Mouse (Mus musculus) kidney, embryonic 15.5 days (tissue): Measurements from ENCODE around the gene Olfr630. TPM values are rescaled to one million over a fixed set of nuclear protein-coding genes. Genes with fewer than 3 reads are reported as not detected.
"Not testable (repeated sequence)": the region's sequence is repeated elsewhere in the genome, so short reads cannot be mapped to it uniquely, and the experiment has no call there.

Experiments used
- ATAC-seq: fragments of 200-750 bp; cut with Nextera tagmentation; replicated peaks from 2 replicates; pipeline ENCODE4 v1.8.0; 2017; ENCODE audit warnings: moderate TSS enrichment; ENCODE audit not compliant: low FRiP score
- H3K27ac ChIP-seq: fragments of 300-500 bp; sonication (generic); 2 replicates; pipeline ENCODE4 v1.5.1; 2015; ENCODE audit warnings: mild to moderate bottlenecking, inconsistent platforms
- H3K27me3 ChIP-seq: fragments of 300-500 bp; sonication (generic); 2 replicates; pipeline ENCODE4 v1.6.1; 2015; ENCODE audit warnings: inconsistent platforms
- H3K36me3 ChIP-seq: fragments of 300-500 bp; sonication (generic); 2 replicates; pipeline ENCODE4 v1.6.1; 2015; ENCODE audit warnings: inconsistent platforms
- H3K4me1 ChIP-seq: fragments of 300-500 bp; sonication (generic); 2 replicates; pipeline ENCODE4 v1.6.1; 2015; ENCODE audit warnings: inconsistent platforms
- H3K4me2 ChIP-seq: fragments of 300-500 bp; sonication (generic); 2 replicates; pipeline ENCODE4 v1.6.1; 2015; ENCODE audit warnings: moderate library complexity, mild to moderate bottlenecking, inconsistent platforms
- H3K4me3 ChIP-seq: fragments of 300-500 bp; sonication (generic); replicated peaks from 2 replicates; pipeline ENCODE4 v1.5.1; 2015; ENCODE audit warnings: mild to moderate bottlenecking, inconsistent platforms
- H3K9ac ChIP-seq: fragments of 300-500 bp; sonication (generic); 2 replicates; pipeline ENCODE4 v1.6.1; 2015; ENCODE audit warnings: mild to moderate bottlenecking, inconsistent platforms
- H3K9me3 ChIP-seq: fragments of 300-500 bp; sonication (generic); replicated peaks from 2 replicates; pipeline ENCODE4 v1.6.1; 2016; ENCODE audit warnings: inconsistent platforms
- WGBS: fragments of 180-500 bp; shearing (Covaris S2); methylation state at CpG from one replicate; pipeline ENCODE4 v1.1.7; 2015; ENCODE audit warnings: mixed read lengths; 5-methylcytosine and 5-hydroxymethylcytosine counted together
- polyA plus RNA-seq: library from polyadenylated mRNA; unstranded; fragments of >200 nt; fragmentation: Nextera tagmentation; extraction: Ambion mirVana; gene quantifications from 2 replicates; pipeline ENCODE4 v1.2.1, GENCODE M21; 2015

Olfr630 gene
- polyA plus RNA-seq = not detected in 2 replicates

DNA sequence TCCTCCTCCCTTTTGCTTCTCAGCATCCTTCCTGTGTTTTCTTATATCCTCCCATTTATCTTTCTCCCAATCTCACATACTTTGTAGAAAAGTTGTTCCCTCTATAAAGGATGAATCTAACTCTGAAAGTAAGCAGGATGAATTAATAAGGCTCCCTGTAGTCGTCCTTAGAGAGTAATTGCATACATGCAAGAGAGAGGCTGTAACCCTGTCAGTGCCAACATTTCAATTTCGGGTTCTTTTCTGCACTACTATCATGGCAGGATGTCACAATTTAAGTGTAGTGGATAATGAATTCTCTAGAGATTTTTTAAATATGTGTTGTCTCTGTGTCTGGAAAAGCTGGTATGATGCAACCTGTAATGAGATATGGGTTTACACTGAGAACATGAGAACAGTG, at the start of gene Olfr630:
Gene Olfr630 (minus strand): TSS at position 101 of the 400 bp plus-strand sequence.
- Histone ChIP-seq H3K27me3 (no peaks in the 10 kb centered on the region), H3K9me3 (no peaks in the 10 kb centered on the region), H3K4me2 (no peak within 1 kb of the TSS), H3K27ac (no peak within 1 kb of the TSS), H3K4me3 (no peak within 1 kb of the TSS), H3K9ac (no peak within 1 kb of the TSS), H3K36me3 (no peaks in the 10 kb centered on the region), H3K4me1 (no peaks in the 10 kb centered on the region)
- no peak for ATAC-seq
- WGBS = 47% methylated on average over 2 of the region's 2 CpGs

DNA sequence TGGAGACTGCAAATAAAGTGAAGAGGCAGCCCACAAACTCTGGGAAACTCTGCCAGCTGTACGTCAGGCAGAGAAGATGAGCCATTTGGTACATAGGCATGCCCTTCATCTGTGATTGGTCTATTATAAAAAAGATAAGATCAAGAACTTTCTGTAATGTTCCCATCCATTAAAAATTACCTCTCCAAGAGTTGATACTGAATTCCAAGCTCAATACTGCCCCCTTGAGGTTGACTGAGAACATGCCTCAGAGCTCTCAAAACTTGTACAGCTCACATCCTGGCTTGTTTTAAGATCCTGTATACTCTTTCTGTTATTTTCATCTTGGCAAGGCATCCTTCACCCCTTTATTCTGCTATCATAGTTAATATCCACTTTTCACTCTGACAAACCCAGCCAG, 49.7 kb upstream of the Olfr630 start:
- no peaks in the 10 kb centered on the region for H3K4me1 ChIP-seq
- no peak overlapping the region for H3K27ac ChIP-seq
- WGBS = 67% methylated on average over 1 of the region's 1 CpGs
- ATAC-seq = no peak
- no peak overlapping the region for H3K4me2 ChIP-seq
- no peak overlapping the region for H3K4me3 ChIP-seq
- H3K9ac ChIP-seq = no peak overlapping the region
- H3K9me3 ChIP-seq = no peaks in the 10 kb centered on the region
- H3K27me3 ChIP-seq = no peaks in the 10 kb centered on the region
- no peaks in the 10 kb centered on the region for H3K36me3 ChIP-seq

DNA sequence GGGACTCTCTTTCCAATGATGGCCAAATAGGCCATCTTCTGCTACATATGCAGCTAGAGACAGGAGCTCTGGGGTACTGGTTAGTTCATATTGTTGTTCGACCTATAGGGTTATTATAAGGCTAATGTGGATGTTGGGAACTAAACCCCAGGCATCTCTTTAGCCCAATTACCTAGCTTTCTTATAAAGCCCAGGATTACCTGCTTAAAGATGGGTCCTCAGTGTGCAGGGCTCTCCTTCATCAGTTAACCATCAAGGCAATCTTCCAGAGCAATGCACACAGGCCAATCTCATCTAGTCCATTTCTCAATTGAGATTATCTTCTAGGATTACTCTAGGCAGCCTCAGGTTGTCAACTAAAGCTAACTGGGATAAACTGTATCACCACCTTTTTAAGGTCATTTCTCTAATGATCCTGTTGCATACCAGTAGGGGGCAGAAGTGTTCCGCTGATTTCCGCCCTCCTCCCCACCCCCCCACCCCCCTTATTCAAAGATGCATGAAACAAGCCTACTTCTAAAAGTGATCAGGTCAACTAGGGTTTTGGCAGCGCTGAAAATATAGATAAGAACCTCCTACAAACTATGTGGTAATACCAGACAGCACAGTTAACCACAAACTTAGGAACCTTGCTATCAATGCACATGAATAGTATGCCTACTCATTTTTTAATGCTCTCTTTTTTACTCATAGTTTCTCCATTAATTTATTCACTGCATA, 35.7 kb upstream of the Olfr630 start:
- ATAC-seq = no peak
- WGBS = 28% methylated on average over 4 of the region's 4 CpGs
- no peak overlapping the region for H3K4me3 ChIP-seq
- no peak overlapping the region for H3K9ac ChIP-seq
- H3K36me3 ChIP-seq = no peaks in the 10 kb centered on the region
- no peaks in the 10 kb centered on the region for H3K4me1 ChIP-seq
- no peaks in the 10 kb centered on the region for H3K27me3 ChIP-seq
- H3K27ac ChIP-seq = no peak overlapping the region
- no peak overlapping the region for H3K4me2 ChIP-seq
- no peaks in the 10 kb centered on the region for H3K9me3 ChIP-seq

DNA sequence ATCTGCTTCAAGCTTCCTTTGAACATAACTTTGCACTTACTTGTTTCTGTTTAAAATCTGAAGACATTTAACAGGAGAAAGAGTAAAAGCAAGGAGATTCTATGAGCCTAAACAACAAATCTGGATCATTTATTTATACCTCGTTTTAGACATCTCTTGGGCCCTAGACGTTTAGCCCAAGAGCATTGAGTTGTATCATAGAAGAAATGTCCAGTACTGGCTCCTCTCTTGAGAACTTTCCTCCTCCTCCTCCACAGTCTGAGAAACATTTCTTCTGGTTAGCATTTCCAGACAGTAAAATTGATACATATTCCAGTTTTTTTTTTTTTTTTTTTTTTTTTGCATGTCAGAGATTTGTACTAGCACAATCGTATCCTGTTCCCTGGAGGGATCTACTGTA, 34.6 kb upstream of the Olfr630 start, which contains the start of gene Olfr67:
Gene Olfr67 (minus strand): TSS at position 101 of the 400 bp plus-strand sequence.
- Histone ChIP-seq H3K9me3 (no peaks in the 10 kb centered on the region), H3K27ac (no peak within 1 kb of the TSS), H3K27me3 (no peaks in the 10 kb centered on the region), H3K4me1 (no peaks in the 10 kb centered on the region), H3K9ac (no peak within 1 kb of the TSS), H3K4me3 (no peak within 1 kb of the TSS), H3K36me3 (no peaks in the 10 kb centered on the region), H3K4me2 (no peak within 1 kb of the TSS)
- 77% methylated on average over 3 of the region's 3 CpGs for WGBS
- no peak for ATAC-seq

DNA sequence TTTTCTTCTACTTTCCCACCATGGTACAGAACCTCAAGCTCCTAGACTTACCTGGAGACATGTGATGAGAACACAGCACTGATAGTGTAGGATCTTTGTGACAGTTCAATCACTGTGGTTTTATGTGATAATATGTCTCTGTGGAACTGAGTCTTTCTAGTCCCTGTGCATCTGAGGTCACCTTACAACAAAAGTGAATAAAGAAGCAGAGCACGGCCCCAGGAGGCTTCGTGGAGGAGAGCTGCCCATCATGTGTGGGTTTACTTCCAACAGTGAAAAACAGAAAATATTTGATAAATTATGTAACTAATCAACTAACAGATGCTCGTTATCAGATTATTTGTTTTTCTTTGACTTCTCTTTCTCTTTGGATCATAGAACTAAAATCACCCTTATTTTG, 22.5 kb upstream of the Olfr630 start, which contains the start of gene Olfr68:
Gene Olfr68 (minus strand): TSS at position 101 of the 400 bp plus-strand sequence.
- H3K27me3 ChIP-seq = no peaks in the 10 kb centered on the region
- H3K36me3 ChIP-seq = no peaks in the 10 kb centered on the region
- no peak within 1 kb of the TSS for H3K4me3 ChIP-seq
- H3K4me1 ChIP-seq = no peaks in the 10 kb centered on the region
- no peak within 1 kb of the TSS for H3K9ac ChIP-seq
- H3K27ac ChIP-seq = no peak within 1 kb of the TSS
- H3K4me2 ChIP-seq = no peak within 1 kb of the TSS
- ATAC-seq = no peak
- WGBS = 80% methylated on average over 3 of the region's 3 CpGs
- H3K9me3 ChIP-seq = no peaks in the 10 kb centered on the region

DNA sequence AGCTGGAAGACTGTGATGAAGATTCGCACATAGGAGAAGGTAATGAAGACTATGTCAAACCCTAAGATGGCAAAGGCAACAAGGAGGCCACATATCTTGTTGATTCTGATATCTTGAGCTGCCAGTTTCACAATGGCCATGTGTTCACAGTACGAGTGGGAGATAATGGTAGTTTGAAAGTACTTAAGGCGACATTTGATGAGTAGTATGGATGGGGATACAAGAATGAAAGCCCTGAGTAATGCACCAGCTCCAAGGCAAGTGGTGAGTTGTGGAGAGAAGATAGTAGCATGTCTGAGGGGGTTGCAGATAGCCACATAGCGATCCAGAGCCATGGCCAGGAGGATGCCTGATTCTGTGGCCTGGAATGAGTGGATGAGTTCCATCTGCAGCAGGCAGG, 20.5 kb upstream of the Olfr630 start:
- 84% methylated on average over 4 of the region's 4 CpGs for WGBS
- not testable (repeated sequence) for H3K4me3 ChIP-seq, H3K36me3 ChIP-seq, H3K9ac ChIP-seq, H3K9me3 ChIP-seq, H3K4me1 ChIP-seq, H3K27ac ChIP-seq, ATAC-seq, H3K27me3 ChIP-seq, H3K4me2 ChIP-seq

DNA sequence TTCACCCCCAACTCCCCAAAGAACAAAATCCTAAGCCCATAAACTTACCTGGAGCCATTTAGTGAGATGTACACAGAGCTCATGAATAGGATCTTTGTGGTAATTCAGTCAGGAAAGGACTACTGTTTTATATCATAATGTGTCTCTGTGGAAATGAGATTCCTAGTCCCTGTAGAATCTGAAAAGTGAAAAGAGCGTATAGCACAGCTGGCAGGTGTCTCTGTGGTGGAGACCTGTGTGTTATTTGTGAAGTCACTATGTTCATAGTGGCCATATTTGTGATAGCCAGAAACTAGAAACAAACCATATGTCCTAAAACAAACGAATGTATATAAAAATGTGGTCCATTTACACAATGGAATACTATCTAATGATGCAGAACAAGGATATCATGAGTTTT, 14.4 kb upstream of the Olfr630 start, which contains the start of gene Olfr69:
Gene Olfr69 (minus strand): TSS at position 101 of the 400 bp plus-strand sequence.
- 83% methylated on average over 2 of the region's 2 CpGs for WGBS
- H3K27ac ChIP-seq = no peak within 1 kb of the TSS
- no peak within 1 kb of the TSS for H3K4me2 ChIP-seq
- H3K27me3 ChIP-seq = no peaks in the 10 kb centered on the region
- no peak within 1 kb of the TSS for H3K4me3 ChIP-seq
- no peak within 1 kb of the TSS for H3K9ac ChIP-seq
- H3K36me3 ChIP-seq = no peaks in the 10 kb centered on the region
- no peak for ATAC-seq
- no peaks in the 10 kb centered on the region for H3K9me3 ChIP-seq
- H3K4me1 ChIP-seq = no peaks in the 10 kb centered on the region

DNA sequence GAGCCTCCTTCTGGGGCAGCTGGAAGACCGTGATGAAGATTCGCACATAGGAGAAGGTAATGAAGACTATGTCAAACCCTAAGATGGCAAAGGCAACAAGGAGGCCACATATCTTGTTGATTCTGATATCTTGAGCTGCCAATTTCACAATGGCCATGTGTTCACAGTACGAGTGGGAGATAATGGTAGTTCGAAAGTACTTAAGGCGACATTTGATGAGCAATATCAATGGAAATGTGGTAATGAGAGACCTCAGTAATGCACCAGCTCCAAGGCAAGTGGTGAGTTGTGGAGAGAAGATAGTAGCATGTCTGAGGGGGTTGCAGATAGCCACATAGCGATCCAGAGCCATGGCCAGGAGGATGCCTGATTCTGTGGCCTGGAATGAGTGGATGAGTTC, 10.6 kb upstream of the Olfr630 start:
- H3K9ac ChIP-seq, H3K27me3 ChIP-seq, H3K9me3 ChIP-seq, H3K4me3 ChIP-seq, ATAC-seq, H3K4me2 ChIP-seq, H3K4me1 ChIP-seq, H3K27ac ChIP-seq, H3K36me3 ChIP-seq: not testable (repeated sequence)
- 87% methylated on average over 5 of the region's 6 CpGs for whole genome bisulfite sequencing

DNA sequence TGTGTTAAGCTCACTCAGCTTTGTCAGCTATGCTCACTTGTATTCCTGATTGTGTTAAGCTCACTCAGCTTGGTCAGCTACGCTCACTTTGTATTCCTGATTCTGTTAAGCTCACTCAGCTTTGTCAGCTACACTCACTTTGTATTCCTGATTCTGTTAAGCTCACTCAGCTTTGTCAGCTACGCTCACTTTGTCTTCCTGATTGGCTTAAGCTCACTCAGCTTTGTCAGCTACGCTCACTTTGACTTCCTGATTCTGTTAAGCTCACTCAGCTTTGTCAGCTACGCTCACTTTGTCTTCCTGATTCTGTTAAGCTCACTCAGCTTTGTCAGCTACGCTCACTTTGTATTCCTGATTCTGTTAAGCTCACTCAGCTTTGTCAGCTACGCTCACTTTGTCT, 5.1 kb upstream of the Olfr630 start:
- H3K4me2 ChIP-seq, ATAC-seq: not testable (repeated sequence)
- WGBS = 91% methylated on average over 6 of the region's 6 CpGs

DNA sequence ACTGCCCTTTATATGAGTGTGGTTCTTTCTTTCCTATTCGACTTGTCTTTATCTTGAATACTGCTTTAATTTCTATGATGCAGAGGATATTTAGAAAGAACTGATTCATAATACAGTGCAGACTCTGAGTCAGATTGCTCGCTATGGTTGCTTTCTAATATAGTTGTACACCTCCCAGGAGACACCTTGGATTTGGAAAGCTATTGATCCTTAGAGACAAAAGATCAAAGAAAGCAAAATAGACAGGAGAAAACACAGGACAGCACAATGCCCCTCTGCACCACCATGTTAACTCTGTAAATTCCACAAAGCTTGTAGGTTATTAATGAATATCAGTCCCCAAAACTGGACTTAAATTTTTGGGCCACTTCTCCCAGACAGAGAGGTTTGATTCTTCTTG, 12.3 kb downstream of the Olfr630 start, which contains the start of gene Olfr629:
Gene Olfr629 (minus strand): TSS at position 101 of the 400 bp plus-strand sequence.
- Histone ChIP-seq H3K9ac (no peak within 1 kb of the TSS), H3K4me1 (no peaks in the 10 kb centered on the region), H3K4me3 (no peak within 1 kb of the TSS), H3K27me3 (no peaks in the 10 kb centered on the region), H3K36me3 (no peaks in the 10 kb centered on the region), H3K27ac (no peak within 1 kb of the TSS), H3K4me2 (no peak within 1 kb of the TSS), H3K9me3 (no peaks in the 10 kb centered on the region)
- WGBS = 83% methylated on average over 2 of the region's 2 CpGs
- ATAC-seq = no peak

More for the DNA sequence above, 5.1 kb upstream of the Olfr630 start:
- not testable (repeated sequence) for H3K9ac ChIP-seq, H3K9me3 ChIP-seq, H3K27me3 ChIP-seq, H3K4me3 ChIP-seq, H3K27ac ChIP-seq, H3K4me1 ChIP-seq, H3K36me3 ChIP-seq

DNA sequence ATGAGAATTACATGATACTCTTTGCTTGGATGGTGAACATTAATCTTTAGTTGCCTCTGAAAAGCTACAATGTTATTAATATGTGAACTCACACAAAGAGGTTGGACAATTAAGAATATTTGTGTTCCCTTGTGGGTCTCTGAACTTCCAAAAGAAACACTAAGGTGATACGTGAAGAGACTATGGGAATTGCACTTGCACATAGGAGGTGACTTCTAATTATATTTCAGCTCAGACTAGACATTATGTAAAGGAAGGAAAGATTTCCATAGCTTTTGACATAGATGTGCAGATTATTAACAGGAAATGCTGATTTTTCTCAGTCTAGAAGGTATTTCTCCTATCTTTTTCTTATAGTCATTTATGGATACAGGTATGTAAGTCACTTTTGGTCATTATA, 27.1 kb downstream of the Olfr630 start, which contains the start of gene Olfr628:
Gene Olfr628 (plus strand): TSS at position 301 of the 400 bp plus-strand sequence.
- ATAC-seq = no peak
- Histone ChIP-seq H3K9me3 (no peaks in the 10 kb centered on the region), H3K9ac (no peak within 1 kb of the TSS), H3K4me1 (no peaks in the 10 kb centered on the region), H3K4me2 (no peak within 1 kb of the TSS), H3K27me3 (no peaks in the 10 kb centered on the region), H3K4me3 (no peak within 1 kb of the TSS), H3K36me3 (no peaks in the 10 kb centered on the region), H3K27ac (no peak within 1 kb of the TSS)
- 83% methylated on average over 1 of the region's 1 CpGs for WGBS

DNA sequence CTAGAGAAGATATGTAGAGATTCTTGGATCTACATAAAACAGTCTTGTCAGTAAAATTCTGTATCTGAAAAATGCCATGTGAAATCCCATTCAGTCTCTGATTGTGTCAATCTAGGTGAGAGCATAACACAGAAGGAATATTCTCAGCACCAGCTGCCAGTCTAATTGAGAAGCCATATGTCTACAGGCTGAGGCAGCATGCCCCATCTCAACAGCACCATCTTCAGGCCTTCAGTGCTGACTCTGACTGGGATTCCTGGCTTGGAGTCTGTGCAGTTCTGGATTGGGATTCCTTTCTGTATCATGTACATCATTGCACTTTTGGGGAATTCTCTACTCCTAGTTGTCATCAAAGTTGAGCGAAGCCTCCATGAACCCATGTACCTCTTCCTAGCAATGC, 40.7 kb downstream of the Olfr630 start:
- not testable (repeated sequence) for H3K9me3 ChIP-seq, ATAC-seq, H3K4me2 ChIP-seq, H3K27ac ChIP-seq, H3K4me1 ChIP-seq, H3K27me3 ChIP-seq, H3K36me3 ChIP-seq, H3K9ac ChIP-seq, H3K4me3 ChIP-seq
- WGBS = 91% methylated on average over 1 of the region's 1 CpGs

DNA sequence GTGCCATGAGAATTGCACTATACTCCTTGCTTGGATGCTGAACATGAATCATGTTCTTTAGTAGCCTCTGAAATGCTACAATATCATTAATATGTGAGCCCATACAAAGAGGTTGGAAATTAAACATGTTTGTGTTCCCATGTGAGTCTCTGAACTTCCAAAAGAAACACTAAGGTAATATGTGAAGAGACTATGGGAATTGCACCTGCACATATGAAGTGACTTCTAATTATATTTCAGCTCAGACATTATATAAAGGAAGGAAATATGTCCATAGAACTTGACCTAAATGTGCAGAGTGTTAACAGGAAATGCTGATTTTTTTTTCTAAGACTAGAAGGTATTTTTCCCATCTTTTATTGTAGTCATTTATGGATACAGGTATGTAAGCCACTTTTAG, 42.8 kb downstream of the Olfr630 start, which contains the start of gene Olfr243:
Gene Olfr243 (plus strand): TSS at position 301 of the 400 bp plus-strand sequence.
- no peak for ATAC-seq

More for the DNA sequence above, 42.8 kb downstream of the Olfr630 start, which contains the start of gene Olfr243:
- no peaks in the 10 kb centered on the region for H3K4me1 ChIP-seq
- H3K27ac ChIP-seq = no peak within 1 kb of the TSS
- no peak within 1 kb of the TSS for H3K9ac ChIP-seq
- no peak within 1 kb of the TSS for H3K4me3 ChIP-seq
- no peaks in the 10 kb centered on the region for H3K27me3 ChIP-seq
- no peak within 1 kb of the TSS for H3K4me2 ChIP-seq
- H3K9me3 ChIP-seq = no peaks in the 10 kb centered on the region
- no peaks in the 10 kb centered on the region for H3K36me3 ChIP-seq
